Mouse (Mus musculus): ENCODE measurements at regions not wholly inside any gene's neighbourhood (a gene's known extent, or its start where the extent isn't known, plus 50 kb on each side); places are given as distances from the start of the nearest gene placed in this dataset.

GRCm38 (mm10) chr6:99853716-99854115 lies 127.5 kb upstream of the Prok2 start:
- TF ChIP-seq POLR2AphosphoS2 (IDR thresholded peaks at IDR 0.05; ENCODE audit: insufficient read length, low read depth): no peak
- TF ChIP-seq E2F4 (IDR thresholded peaks at IDR 0.05; ENCODE audit: insufficient read depth): no peak
- no peak for TF ChIP-seq USF1 (IDR thresholded peaks at IDR 0.05; ENCODE audit: low read depth)
- no peak for TF ChIP-seq MAX (IDR thresholded peaks at IDR 0.05; ENCODE audit: low read depth)
- no peak for TF ChIP-seq MYOG (IDR thresholded peaks at IDR 0.05; ENCODE audit: control insufficient read depth in 1 of 3, insufficient read depth in 1 of 3, insufficient read length in 2 of 3, low read depth in 2 of 3)
